Mouse (Mus musculus) kidney, adult 9 months (tissue): Measurements from ENCODE around the gene Gm10226.
"Not testable (repeated sequence)": the region's sequence is repeated elsewhere in the genome, so short reads cannot be mapped to it uniquely, and the experiment has no call there.

Experiments
- DNase-seq: peaks from one replicate; pipeline ENCODE4 v3.0.0; 2022

Gm10226 gene

DNA sequence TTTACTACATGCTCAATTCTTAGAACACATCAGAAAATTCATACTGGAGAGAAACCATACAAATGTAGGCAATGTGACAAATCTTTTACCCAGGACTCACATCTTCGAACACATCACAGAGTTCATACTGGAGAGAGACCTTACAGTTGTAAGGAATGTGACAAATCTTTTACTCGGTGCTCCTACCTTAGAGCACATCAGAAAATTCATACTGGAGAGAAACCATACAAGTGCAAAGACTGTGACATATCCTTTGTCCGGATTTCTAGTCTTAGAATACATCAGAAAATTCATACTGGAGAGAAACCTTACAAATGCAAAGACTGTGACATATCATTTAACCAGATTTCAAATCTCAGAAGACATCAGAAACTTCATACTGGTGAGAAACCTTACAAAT, at the start of gene Gm10226:
Gene Gm10226 (plus strand): TSS at position 301 of the 400 bp plus-strand sequence.
- no peak for DNase-seq

DNA sequence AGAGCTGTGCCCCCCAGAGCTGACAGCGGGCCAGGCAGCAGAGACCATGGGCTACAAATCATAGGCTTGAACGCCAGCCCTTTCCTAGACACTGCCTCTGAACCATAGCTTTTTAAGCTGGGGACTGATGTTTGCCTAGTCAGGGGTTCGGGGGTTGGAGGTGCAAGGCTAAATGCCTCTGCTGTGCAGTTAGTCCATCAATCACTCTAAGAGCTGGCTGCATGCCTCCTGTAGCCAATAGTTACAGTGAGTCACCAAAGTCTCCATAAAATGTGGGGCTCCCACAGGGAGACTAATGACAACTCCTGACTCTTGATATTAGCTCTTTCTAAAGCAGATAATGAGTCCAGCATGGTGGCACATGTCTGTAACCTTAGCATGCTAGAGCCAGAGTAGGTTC, 42.9 kb upstream of the Gm10226 start:
- no peak for DNase-seq

- no peak for DNase-seq
Measured at GRCm38 (mm10) chr17:21649936-21650335, 41.7 kb upstream of the Gm10226 start.

- DNase-seq = peak; percentile 83
Measured at GRCm38 (mm10) chr17:21650364-21650907, 41.2 kb upstream of the Gm10226 start, which contains the start of gene Zfp983. TSS of gene Zfp983 (plus strand) at chr17:21650624.

DNA sequence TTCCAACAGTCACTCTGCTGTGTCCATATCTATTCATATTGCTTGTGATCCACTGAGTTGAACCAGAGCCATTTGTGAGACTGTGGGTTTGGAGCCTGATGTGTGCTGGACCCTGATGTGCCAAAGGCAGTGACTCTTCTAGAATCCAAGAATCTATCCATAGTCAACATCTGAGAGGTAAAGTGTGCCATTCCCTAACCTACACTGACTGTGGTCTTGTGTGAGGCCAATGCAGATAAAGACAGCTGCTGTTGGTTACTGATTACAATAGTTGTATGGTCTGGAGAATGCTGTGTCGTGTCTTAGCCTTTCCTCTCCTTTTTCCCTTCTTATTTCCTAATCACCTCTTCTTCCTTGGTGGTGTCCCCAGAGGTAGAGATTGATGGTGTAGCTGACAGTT, 12.8 kb upstream of the Gm10226 start:
- not testable (repeated sequence) for DNase-seq

DNA sequence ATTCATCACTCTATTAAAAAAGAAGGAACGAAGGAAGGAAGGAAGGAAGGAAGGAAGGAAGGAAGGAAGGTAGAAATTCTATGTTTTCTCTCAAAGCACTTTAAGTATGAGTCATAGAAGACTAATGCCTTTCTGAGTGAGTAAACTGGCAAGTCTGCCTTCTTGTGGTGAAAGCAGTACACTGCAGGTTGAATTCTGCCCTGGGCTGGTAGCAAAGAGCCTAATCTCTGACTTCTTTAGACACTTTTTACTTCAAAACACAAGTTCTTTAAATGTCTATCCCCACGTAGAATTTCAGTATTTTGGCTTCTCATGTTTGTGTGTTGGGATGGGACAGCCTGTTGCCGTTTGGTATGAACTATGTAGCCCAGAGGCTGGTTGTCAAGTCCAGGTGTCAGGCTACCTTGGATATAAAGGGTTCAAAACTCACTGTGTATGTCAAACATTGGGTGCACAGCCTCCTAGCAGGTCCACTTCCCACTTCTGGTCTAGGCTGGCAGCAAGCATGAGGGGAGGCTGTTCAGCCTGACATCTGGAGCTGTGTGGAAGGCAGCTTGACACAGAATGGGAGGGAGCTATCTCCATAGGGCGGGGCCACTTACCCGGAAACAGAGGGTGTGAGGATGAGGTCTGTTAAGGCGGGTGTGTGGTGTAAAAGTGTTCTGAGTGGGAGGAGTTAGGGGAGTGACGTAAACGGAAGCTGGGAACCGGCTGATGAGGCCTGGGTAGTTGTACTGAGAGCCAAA, 12.2 kb upstream of the Gm10226 start:
- peak; percentile 96 for DNase-seq

DNA sequence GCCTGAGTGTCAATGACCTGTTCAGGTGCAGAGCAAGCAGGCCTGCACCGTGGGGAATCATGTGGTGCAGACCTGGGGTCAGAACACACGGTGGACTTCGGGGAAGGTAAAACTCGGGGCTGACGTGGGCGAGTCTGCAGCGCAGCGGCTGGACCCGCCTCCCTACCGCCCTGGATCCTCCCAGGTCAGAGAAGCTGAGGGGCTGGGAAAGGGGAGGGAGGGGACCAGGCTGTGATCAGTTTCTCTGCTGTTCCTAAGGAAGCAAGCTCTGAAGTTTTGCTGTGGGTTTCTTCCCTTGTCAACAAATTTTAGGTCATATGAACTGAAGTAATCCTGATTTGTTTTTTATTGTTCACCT, 11.7 kb upstream of the Gm10226 start:
- not testable (repeated sequence) for DNase-seq

DNA sequence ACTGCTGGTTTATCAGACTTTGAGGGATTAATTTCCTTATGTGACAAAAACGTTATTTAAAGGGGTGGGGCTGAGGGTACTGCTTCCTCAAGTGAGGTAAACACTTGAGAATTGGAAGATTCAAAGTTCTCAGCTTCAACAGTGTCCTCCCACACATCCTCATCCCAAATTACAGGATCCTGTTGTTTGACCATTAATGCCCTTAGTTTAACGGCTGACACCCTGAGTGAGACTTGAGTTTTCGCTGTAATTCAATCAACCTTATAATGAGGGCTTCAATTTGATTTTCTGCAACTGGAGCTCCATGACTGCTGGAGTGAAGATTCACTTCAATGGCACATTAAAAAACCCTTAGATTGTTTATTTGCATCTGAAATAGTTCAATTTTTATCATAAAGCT, 1.7 kb downstream of the Gm10226 start:
- DNase-seq = no peak

- DNase-seq = no peak
Measured at GRCm38 (mm10) chr17:21696073-21696472, 4.4 kb downstream of the Gm10226 start.

DNA sequence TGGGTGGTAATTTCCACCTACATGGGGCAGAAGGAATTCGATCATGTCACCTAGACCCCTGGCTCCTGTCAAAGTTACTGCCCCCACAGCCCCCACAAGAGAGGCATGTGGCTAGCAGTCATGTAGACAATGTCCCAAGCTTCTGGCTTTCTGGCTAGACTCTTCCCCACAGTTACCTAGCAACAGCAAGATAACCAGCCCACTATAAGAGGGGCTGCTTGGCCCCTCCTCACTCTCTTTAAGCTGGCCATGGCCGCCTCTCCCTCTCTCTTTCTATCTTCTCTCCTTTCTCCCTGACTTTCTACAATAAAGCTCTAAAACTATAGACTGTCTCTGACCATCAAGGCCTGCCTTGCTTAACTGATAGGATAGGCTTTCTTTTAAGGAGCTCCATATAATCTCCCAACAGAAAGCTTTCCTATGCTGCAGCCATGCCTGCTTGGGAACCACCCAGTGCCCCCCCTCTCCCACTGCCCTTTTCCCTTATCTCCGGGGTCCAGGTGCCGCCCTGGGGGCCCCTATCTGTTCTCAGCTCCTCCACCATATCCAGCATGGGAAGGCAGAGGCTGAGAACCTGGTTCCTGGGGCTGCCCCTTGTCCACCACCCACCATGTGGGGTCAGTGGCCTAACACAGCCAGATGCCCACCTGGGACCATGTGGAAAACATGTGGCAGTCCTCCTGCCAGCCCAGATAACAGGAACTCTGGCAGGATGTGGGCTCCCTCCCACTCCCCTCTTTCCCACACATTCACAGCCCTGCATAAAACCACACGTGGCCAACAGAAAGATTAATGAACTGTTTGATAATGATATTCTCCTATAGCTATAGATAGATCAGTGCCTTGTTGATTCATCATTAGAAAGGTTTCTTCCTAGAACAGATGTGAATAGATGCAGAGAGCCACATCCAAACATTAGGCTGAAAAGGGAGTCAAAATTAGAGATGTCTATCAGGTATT, 10.9 kb downstream of the Gm10226 start:
- no peak for DNase-seq

DNA sequence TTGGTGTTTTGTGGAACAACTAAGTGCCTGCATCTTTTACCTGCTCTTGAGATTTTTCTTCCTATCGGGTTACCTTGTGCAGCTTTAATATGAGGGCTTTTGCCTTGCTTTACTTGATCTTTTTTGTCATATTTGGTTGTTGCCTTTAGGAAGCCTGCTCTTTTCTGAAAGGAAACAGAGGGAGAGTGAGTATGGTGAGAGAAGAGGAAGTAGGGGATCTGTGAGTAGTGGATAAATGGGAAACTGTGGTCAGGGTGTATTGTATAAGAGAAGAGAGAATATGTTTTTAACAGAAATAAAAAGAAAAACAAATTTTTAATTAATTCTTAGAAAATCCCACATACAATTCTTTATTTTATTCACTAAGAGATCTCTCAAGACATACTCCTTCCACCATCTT, 11.8 kb downstream of the Gm10226 start:
- DNase-seq = no peak

GRCm38 (mm10) chr17:21707343-21707996, 15.8 kb downstream of the Gm10226 start, which contains the start of gene Zfp760:
TSS of gene Zfp760 (plus strand) at chr17:21707741.
- peak; percentile 94 for DNase-seq

DNA sequence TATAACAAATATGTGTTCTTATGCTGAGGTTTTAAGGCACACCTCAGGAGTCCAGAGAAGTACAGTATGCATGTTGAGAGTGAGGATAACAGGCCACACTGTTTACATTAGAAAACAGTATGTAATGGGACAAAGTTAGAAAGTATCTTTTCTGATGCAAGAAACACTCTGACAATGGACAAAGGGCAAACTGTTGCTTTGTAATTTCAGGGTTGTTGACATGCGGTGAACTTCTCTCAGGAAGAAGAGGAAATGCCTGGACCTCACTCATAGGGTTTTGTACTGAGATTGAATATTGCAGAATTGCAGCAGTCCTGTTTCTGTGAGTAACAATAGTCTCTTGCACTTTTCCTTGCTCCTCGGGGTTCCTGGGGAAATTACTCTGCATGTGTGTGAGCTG, 16.7 kb downstream of the Gm10226 start:
- no peak for DNase-seq

DNA sequence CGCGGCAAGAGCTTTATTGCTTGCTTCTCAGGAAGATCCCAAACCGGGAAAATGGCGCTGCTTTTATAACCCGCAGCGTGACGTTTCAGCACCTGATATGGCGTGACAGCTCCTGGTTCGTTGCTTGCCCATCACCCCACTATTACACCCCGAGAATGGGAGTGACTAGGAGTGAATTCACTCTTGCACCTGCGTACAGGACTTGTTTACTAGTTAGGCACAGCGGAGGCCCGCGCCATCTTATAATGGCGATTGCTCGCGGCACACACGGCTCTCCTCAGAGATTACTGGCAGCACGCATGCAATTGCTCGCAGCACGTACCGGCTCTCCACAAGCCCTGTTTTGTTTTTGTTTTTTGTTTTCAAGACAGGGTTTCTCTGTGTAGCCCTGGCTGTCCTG, 38.8 kb downstream of the Gm10226 start, which contains the start of gene Zfp229:
Gene Zfp229 (plus strand): TSS at position 301 of the 400 bp plus-strand sequence.
- not testable (repeated sequence) for DNase-seq

DNA sequence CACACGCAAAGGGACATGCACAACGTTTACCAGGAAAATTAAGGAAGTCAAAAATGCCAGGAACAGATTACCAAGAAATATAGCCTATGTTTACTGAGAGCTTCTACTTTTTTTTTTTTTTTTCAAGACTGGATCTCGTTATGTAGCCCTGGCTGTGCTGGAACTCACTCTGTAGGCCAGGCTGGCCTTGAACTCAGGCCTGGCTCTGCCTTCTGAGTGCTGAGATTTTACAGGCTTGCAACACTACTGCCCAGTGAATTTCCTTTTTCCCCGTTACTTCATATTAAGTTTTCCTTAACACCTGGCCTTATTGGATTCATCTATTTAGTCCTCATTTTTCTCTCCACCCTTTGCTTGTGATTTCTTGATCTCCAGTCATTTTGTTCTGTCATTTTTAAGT, 41.4 kb downstream of the Gm10226 start:
- no peak for DNase-seq

GRCm38 (mm10) chr17:21733529-21734031, 41.9 kb downstream of the Gm10226 start:
- peak; percentile 87 for DNase-seq
